Mouse (Mus musculus) left cerebral cortex, postnatal 25 days (tissue): ENCODE results near the gene Spata32. TPM values are rescaled to one million over a fixed set of nuclear protein-coding genes. Genes with fewer than 3 reads are reported as not detected.
"Not testable (repeated sequence)": the region's sequence is repeated elsewhere in the genome, so short reads cannot be mapped to it uniquely, and the experiment has no call there.

Experiments
- DNase-seq, 2 experiments: peaks; one replicate each; pipeline ENCODE4 v3.0.0; 2022; ENCODE audit warnings: low spot score in 2 of 2, mixed read lengths in 1 of 2
- intact Hi-C: fragments of 180-260 bp; cut with DNase I; formaldehyde crosslinking; loops from one replicate; pipeline ENCODE4 v1.15.1; 2025
- total RNA-seq, 2 experiments: library from RNA; stranded (reverse); gene quantifications; 2 replicates each; pipeline ENCODE4 v1.2.3; 2021

The Spata32 gene
- total RNA-seq, 2 experiments from 2014 or later = 1.3 to 1.4 TPM

DNA sequence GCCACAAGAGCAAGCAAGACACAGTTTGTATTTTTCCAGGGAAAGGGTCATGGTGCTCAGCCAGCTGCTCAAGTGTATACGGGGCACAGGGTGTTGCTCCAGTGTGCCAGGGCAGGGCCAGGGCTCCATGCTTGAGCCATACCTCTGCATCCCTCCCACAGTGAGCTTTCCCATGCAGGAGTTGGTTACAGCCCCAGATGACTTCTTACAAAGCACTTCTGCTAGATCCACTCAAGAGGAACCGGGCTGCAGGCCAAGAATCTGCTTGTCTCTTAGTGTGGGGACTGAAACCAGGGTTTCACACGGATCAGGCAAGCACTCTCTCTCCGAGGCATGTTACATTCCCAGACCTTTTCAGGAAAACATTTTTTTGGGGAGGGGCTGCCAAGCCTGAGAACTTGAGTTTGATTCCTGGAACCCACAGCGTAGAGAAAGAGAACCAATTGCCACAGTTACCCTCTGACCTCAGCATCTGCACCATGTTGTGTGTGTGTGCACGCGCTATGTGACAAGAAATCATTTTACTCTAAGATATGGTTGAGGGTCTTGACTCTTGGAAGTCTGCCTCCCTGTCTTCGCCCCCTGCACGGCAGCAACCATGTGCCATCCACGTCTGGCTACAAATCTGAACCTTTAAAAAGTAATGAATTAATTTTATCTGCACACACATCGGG, 29.4 kb upstream of the Spata32 start:
- peak; percentile 77 to 92 for DNase-seq
- intact Hi-C loops = no loop called here

DNA sequence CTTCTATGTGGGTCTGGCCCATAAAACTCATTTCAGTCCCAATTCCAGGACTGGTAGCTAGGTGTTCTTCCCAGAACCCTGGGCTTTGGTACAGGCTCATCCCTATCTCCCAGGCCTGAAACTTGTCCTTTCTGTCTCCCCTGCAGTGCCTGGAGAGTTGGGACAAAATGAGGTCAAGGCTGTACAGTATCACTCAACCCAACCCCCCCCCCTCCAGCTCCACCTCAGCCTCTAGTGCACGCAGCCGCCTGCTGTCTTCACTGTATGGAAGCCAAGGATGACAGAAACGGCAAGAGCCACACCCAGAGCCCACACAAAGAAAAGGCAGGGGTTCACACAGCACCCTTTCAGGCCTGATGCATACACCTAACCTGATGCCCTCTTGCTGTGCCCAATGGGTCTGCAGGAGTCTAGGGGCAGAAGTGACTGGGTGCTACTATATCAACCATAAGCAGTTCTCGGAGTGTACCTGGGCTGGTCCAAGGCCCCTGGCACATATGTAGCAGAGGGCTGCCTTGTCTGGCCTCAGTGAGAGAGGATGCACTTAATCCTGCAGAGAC, 28.6 kb upstream of the Spata32 start:
- intact Hi-C loops = no loop called here
- DNase-seq = no peak

DNA sequence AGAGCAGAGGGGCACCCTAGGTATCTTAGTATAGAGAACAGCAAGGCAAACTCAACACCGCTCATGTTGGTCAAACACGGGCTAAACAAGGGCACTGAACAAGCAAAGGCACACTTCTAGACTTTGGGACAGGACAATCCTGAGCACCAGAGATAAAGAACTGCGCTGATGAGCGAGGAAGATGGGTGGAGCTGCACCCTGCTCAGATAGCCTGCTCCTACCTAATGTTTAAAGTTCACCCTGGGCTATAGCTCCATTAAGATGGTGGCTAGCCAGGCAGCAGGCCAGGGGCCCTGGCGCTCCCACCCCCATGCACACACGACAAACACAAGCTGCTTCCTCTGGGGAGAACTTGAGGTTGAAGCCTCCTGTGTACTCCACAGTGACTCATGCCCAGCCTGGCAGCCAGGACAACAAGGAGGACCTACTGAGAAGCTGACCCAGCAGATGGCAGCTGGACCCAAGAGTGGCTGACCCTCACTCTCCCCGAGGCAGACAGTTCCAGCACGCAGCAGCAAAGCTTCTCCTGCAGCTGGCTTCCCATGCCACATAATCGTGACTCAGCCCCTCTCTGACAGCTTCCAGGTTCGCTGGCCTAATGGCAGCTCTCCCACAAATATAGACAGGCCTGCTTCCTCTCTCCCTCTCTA, 28.0 kb upstream of the Spata32 start:
- peak in 1 of 2 experiments; percentile 67 for DNase-seq
- intact Hi-C loops = no loop called here

- intact Hi-C loops = no loop called here
- DNase-seq = no peak
Measured at GRCm38 (mm10) chr11:103244856-103245255, 26.6 kb upstream of the Spata32 start.

DNA sequence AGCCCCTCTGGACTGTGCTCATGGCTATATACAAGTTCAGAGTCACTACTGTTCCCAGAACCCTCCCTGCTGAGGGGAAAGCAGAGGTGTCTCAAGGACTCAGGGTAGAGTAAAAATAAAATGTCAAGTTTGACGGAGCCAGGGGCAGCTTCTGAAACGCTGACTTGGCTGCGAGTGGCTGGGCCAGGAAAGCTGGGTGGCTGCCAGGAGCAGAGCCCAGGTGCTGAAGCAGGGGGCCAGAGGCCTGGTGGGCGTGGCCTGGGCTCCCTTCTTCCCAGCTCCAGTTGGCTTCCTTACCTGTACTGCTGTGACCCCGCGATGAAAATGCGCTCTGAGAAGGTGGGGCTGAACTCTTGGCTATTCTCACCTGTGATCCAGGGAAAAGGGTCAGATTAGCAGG, 22.5 kb upstream of the Spata32 start:
- no peak for DNase-seq
- intact Hi-C loops = no loop called here

DNA sequence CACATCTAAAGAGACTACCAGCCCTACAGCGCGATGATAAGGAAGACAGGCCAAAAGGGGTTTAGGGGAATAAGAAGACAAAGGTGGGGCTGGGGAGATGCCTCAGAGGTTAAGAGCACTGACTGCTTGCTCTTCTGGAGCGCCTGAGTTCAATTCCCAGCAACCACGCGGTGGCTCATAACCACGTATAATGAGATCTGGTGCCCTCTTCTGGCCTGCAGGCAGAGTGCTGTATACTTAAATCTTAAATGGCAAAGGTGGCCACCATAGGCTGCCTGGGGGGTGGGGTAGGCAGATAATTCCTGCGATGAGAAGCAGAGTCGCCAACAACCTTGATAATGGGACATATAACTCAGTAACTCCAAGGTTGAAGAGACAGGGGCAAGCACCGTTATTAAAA, 19.5 kb upstream of the Spata32 start:
- no peak for DNase-seq
- intact Hi-C loops = no loop called here

- no peak for DNase-seq
- intact Hi-C loops = no loop called here
Measured at GRCm38 (mm10) chr11:103236903-103237302, 18.7 kb upstream of the Spata32 start.

- intact Hi-C loops = no loop called here
Measured at GRCm38 (mm10) chr11:103236431-103236830, 18.2 kb upstream of the Spata32 start.

GRCm38 (mm10) chr11:103235702-103236101, 17.5 kb upstream of the Spata32 start:
- intact Hi-C loops = no loop called here
- DNase-seq = peak in 1 of 2 experiments; percentile 52

More at GRCm38 (mm10) chr11:103236431-103236830, 18.2 kb upstream of the Spata32 start:
- no peak for DNase-seq

GRCm38 (mm10) chr11:103234447-103234846, 16.2 kb upstream of the Spata32 start:
- intact Hi-C loops = loop anchor here (5.0 kb wide), 1 partner anchor 67 kb away; no protein-coding TSS in a partner anchor
- DNase-seq = no peak

- DNase-seq = peak; percentile 80 to 82
- intact Hi-C loops = loop anchor here (1.0 to 5.0 kb wide), 3 partner anchors 34 to 92 kb away; partner anchors contain the start of gene Map3k14
Measured at GRCm38 (mm10) chr11:103232966-103233365, 14.7 kb upstream of the Spata32 start.

- no peak for DNase-seq
- intact Hi-C loops = loop anchor here (5.0 kb wide), 1 partner anchor 64 kb away; no protein-coding TSS in a partner anchor
Measured at GRCm38 (mm10) chr11:103231367-103231766, 13.1 kb upstream of the Spata32 start.

DNA sequence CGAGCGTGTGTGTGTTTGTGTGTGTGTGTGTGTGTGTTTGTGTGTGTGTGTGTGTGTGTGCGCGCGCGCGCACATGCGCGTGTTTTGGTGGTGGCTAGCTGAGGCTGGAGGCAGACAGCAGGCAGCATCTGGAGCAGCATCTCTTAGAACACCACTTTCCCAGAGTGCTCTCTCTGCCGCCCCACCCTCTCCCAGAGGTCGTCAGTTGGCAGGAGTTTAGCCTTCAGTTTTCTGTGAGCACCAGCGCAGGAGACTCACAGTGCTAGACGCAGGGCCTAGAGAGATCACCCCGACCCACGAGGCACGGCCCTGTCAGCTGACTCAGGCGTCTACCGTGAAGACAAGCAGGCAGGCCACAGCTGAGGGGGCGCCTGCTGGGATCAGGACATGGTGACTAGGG, 12.4 kb upstream of the Spata32 start:
- intact Hi-C loops = loop anchor here (5.0 kb wide), 1 partner anchor 63 kb away; no protein-coding TSS in a partner anchor
- no peak for DNase-seq

GRCm38 (mm10) chr11:103229608-103230007, 11.4 kb upstream of the Spata32 start:
- no peak for DNase-seq
- intact Hi-C loops = loop anchor here (5.0 kb wide), 1 partner anchor 62 kb away; no protein-coding TSS in a partner anchor

- intact Hi-C loops = no loop called here
- DNase-seq = no peak
Measured at GRCm38 (mm10) chr11:103223951-103224456, 5.8 kb upstream of the Spata32 start.

DNA sequence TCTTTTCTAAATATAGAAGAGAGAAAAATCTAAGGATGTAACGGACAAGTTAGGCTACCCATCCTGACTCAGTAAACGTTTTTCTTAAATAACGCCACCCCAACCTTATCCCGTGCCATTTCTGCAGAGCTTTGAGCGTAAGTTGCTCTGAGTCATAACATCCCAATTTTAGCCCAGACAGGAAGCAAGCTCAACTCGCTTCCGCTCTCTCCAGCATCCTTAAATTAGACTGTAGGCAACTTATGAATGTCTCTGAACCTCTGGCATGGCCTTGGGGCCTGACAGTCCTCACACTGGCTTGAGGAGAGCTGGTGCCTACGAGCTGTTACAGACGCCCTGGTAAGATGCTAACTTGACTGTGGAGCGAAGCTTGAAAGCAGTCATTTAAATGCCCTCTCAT, 5.2 kb upstream of the Spata32 start:
- intact Hi-C loops = no loop called here
- peak; percentile 47 to 88 for DNase-seq

- intact Hi-C loops, DNase-seq: not testable (repeated sequence)
Measured at GRCm38 (mm10) chr11:103222718-103223117, 4.5 kb upstream of the Spata32 start.

DNA sequence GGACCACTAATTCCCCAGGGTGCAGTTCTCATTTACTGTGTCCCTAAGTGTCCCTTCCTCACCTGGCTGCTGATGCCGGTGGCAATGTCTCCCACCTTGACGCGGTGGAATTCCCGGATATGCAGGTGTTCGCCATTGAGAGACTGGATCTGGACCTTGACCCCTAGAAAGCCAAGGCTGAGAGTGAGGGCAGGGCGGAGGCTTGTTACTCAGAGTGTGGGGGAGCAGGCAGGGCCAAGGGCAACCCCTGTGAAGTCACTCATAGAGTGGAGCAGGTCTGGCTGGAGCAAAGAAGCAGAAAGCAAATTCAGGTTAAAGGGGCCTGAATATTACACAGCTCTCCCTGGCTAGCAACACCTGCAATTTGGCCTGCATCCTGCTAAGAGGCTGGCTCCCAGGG, 3.2 kb upstream of the Spata32 start:
- DNase-seq = no peak
- intact Hi-C loops = no loop called here

- no peak for DNase-seq
- intact Hi-C loops = loop anchor here (2.0 kb wide), 1 partner anchor 21 kb away; no protein-coding TSS in a partner anchor
Measured at GRCm38 (mm10) chr11:103219995-103220394, 1.8 kb upstream of the Spata32 start.

GRCm38 (mm10) chr11:103219259-103219658, 1.0 kb upstream of the Spata32 start:
- intact Hi-C loops = loop anchor here (2.0 kb wide), 1 partner anchor 20 kb away; no protein-coding TSS in a partner anchor
- no peak for DNase-seq
